Mouse (Mus musculus) small intestine, adult 2 months (tissue): Measurements from ENCODE around the gene Mgea5.

Experiments used
- CTCF ChIP-seq: fragments of 200-500 bp; IDR thresholded peaks from 2 replicates; pipeline ENCODE4 v1.5.1; 2012; ENCODE audit warnings: low read depth, mild to moderate bottlenecking, control low read depth, inconsistent platforms, low read length, moderate library complexity, mixed read lengths; ENCODE audit not compliant: insufficient replicate concordance, insufficient read length; ENCODE audit errors: extremely low read depth
- POLR2A ChIP-seq: fragments of 200-500 bp; IDR thresholded peaks from 2 replicates; pipeline ENCODE4 v1.6.1; 2012; ENCODE audit warnings: low read depth, mild to moderate bottlenecking, control low read depth, inconsistent platforms, low read length, moderate library complexity

DNA sequence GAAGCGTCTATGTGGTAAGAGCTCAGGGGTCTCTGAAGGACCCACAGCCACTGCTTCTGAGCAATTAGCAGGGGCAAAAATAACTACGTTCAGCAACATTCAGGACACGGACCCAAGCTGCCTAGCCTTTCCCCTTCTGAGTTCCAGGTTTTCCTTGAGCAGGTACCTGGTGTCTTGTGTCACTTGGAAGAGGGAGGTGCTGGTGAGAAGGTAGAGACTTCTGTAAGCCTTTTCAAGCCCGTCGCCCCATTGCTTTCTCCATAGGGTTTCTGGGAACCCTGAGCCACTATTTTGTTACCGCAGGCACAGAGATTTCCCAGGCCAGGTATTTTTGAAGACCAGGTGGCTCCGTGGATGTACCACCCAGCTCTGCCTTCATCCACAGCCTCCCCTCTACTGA, 40.0 kb downstream of the Mgea5 start:
- TF ChIP-seq POLR2A (no peak), CTCF (no peak)
